Mouse (Mus musculus): ENCODE results near the gene Olfr918.

The Olfr918 gene

DNA sequence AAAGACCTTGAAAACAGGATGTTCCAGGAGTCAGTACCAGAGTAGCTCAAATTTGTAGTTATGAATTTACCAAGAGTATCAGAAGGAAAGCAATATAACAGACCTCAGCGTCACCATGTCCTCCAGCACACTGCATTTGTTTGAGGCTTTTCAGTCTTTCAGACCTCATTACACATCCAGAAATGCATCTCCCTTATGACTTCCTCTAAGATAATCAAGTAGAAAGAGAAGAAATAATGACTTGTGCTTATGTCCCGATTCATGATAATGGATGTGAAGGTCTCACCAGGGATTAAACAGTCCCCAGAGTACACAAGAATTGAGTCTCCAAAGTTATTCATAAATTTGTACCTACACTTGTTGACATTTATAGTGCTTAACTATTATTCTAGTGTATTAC, at the start of gene Olfr918:
Gene Olfr918 (minus strand): TSS at position 101 of the 400 bp plus-strand sequence.
- DNase-seq (ENCODE audit: low spot score) = no peak

DNA sequence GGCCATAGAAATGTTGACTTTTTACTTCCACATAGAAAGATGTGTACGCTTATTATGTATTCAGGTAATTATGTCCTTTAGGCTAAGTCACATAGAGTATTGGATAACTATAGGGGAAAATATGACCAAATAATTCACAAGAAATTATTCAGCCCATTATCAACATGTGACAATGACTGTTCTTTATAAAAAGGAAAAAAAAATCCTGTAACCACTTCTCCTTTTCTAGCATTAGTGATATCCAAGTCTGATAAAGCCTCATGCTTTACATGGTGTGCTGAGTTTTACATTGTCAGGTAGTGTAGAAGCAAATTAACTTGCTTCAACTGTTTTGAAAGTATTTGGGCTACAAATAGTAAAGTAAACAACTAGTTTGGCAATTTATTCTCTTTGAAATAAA, 49.6 kb upstream of the Olfr918 start:
- no peak for DNase-seq (ENCODE audit: low spot score)

DNA sequence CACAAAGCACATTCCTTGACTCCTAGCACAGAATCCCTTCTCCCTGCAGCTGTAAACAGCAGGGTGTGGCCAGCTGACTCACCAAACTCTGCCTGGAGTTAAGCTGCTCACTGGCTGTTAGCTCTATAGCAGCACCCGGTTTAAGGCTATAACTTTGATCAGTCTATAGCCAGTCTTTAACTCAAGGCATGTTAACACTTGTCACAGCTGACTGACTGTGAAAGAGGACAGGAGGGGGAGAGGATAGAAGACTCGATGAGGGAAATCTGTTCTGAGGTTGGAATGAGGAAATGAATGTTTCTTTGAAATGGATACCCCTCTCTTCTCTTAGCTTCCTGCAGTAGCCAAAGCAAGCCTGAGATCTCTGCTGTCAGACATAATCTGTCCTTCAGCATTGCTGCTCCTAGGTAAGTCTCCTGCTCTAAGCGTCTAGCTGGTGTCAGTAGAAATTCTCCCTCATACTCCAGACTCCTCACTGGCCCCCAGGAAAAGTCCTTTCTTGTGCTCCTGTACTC, 44.6 kb upstream of the Olfr918 start:
- DNase-seq (ENCODE audit: low spot score) = no peak

DNA sequence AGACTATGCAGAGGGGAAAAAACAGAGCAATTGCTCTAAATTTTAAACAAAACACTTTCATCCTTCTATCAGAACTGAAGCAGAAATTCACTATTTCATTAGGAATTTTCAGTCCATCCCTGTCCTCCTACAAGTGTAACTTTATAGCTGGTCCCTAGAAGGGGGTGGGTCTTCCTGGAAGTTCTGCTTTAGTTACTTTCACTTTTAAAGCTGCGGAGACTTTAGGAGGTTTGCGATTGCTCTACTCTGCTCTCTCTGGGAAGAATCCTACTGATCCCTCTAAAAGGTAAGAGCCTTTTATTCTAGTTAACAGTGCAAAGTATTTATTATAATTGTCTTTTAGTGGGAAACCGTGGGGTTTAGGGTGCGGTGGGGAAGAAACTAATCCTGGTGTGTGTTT, 43.7 kb upstream of the Olfr918 start, which contains the start of gene Vwa5a:
Gene Vwa5a (plus strand): TSS at position 167 of the 400 bp plus-strand sequence.
- DNase-seq (ENCODE audit: low spot score) = no peak

DNA sequence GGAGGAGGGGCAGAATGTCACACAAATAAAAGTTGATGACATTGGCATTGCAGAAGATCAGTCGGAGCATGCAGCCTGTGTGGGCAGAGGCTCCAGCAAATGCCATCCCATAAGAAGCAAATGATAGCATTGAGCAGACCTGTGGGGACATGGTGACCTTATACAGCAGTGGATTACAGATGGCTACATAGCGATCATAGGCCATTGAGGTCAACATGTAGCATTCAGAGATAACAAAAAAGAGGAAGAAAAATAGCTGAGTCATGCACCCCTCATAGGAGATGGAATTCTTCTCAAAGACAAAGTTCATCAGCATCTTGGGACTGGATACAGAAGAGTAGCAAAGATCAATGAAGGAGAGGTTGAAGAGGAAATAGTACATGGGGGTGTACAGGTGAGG, 1.5 kb downstream of the Olfr918 start:
- no peak for DNase-seq (ENCODE audit: low spot score)

DNA sequence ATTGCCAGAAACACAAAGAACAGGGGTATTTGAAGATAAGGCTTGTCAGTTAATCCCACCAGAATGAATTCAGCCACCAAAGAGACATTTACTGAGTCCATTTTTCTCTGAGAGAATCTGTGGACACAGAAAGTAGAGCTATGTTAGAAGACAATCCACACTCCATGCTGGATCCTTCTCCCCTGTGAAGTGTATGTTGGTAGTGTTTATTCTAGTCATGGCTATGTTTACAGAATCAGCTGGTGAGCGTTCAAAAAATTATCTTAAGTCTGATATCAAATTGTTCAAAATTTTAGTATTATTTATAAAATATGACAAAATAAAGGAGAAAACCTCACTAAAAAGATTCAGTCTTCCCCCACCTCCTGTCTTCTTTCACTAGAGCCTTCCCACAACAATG, 8.7 kb downstream of the Olfr918 start, which contains the start of gene Olfr917:
Gene Olfr917 (minus strand): TSS at position 101 of the 400 bp plus-strand sequence.
- no peak for DNase-seq (ENCODE audit: low spot score)

DNA sequence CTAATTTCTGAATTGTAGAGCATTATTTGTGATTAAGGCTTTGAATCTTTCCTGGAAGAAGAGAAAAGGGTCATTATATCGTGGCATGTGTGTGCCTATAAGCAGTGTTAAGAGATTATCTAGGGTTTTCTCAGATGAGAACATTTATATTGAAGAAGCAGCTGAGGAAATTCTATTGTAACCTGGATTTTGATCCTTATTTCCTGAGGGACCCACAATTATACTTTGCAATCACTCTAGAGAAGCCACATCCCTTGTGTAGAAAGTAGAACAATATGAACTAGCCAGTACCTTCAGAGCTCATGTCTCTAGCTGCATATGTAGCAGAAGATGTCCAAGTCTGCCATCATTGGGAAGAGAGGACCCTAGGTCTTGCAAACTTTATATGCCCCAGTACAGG, 14.6 kb downstream of the Olfr918 start, which contains the start of gene Olfr916:
Gene Olfr916 (minus strand): TSS at position 101 of the 400 bp plus-strand sequence.
- DNase-seq (ENCODE audit: low spot score) = no peak

DNA sequence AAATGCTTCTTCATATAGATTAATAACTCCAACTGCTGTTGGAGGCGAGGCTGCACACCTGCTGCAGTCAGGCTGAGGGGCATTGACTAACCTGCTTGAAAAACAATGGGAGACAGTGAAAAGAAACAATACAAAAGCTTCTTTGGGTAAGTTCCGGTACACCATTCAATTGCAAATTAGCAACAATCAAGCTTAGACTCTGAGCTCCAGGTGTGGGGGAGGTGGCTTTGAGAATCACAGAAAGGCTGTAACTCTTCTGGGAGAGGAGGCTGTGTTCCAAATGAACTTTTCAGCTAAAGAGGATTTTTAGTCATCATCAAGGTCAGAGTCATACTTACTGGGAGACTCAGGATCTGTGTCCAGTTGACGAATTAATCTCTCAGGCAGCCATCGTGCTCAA, 42.0 kb downstream of the Olfr918 start:
- no peak for DNase-seq (ENCODE audit: low spot score)
